Mouse (Mus musculus): ENCODE measurements at regions not wholly inside any gene's neighbourhood (a gene's known extent, or its start where the extent isn't known, plus 50 kb on each side); places are given as distances from the start of the nearest gene placed in this dataset.

- TF ChIP-seq CTCF (conservative IDR thresholded peaks at IDR 0.05 in 1 of 2, IDR thresholded peaks at IDR 0.05 in 1 of 2; ENCODE audit: low read depth in 2 of 2, low read length in 2 of 2) (no peak), POLR2A (IDR thresholded peaks at IDR 0.05; ENCODE audit: low read depth, low read length) (no peak)
Observed at GRCm38 (mm10) chr12:119062931-119063330, 96.7 kb upstream of the Abcb5 start.
